Mouse (Mus musculus): ENCODE data around the gene Lrrc56. TPM values are rescaled to one million over a fixed set of nuclear protein-coding genes. Genes with fewer than 3 reads are reported as not detected.

Lrrc56 gene
- polyA plus RNA-seq, 1 experiment from 2014 or later: 2.8 TPM

DNA sequence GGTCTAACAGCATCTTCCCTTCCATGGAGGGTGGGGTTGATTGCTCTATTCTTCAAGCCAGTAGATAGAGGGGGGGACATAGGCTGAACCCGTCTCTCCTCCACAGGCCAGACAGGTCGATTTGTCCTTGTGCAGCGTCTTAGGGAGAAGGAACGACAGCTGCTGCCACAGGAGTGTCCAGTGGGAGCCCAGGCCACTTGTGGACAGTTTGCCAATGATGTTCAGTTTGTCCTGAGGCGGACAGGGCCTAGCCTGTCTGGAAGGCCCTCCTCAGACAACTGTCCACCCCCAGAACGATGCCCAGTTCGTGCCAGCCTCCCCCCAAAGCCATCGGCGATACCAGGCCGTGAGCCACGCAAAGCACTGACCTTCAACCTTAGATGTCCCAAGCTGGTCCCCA lies 22.9 kb downstream of the Lrrc56 start:
- Histone ChIP-seq H3K4me1 (replicated peaks; ENCODE audit: control insufficient read depth, insufficient read depth) (peaks cover 6% of the 10 kb centered on the region), H3K27ac (replicated peaks) (peak overlapping the region; percentile 26), H3K27me3 (ENCODE audit: control insufficient read depth, insufficient read depth, low read length) (no peaks in the 10 kb centered on the region), H3K36me3 (ENCODE audit: control insufficient read depth, insufficient read depth, low read length) (no peaks in the 10 kb centered on the region), H3K4me3 (ENCODE audit: low read depth, low read length) (peak overlapping the region; percentile 60), H3K9ac (ENCODE audit: low read length) (peak overlapping the region; percentile 45; the same call in 1 of the 2 replicates), H3K4me2 (replicated peaks; ENCODE audit: low read depth) (peak overlapping the region; percentile 95), H3K9me3 (ENCODE audit: control insufficient read depth, low read length) (no peaks in the 10 kb centered on the region)
- ATAC-seq (ENCODE audit: low FRiP score, low TSS enrichment) (no peak), DNase-seq (ENCODE audit: low spot score) (no peak)
- 68% methylated on average over 11 of the region's 11 CpGs for WGBS
- TF ChIP-seq CTCF (IDR thresholded peaks at IDR 0.05; ENCODE audit: low read depth) (no peak), EP300 (optimal IDR thresholded peaks at IDR 0.05) (no peak)

DNA sequence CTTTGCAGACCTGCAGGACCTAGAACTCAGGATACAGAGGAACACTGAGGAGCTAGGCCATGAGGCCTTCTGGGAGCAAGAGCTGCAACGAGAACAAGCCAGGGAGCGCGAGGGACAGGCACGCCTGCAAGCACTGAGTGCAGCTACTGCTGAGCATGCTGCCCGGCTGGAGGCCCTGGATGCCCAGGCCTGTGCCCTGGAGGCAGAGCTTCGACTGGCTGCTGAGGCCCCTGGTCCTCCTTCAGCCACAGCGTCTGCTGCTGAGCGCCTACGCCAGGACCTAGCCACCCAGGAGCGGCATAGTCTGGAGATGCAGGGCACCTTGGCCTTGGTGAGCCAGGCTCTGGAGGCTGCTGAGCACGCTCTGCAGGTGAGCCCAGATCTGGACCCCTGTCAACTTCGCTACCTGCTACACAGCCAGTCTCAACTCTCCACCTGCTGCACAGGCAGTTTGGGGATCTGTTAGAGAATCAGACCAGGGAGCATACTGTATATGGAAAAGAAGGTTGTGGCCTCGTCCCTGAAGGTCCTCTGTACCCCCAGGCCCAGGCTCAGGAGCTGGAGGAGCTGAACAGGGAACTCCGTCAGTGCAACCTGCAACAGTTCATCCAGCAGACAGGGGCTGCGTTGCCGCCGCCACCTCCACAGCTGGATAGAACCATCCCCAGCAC lies 23.5 kb downstream of the Lrrc56 start:
- Histone ChIP-seq H3K4me1 (replicated peaks; ENCODE audit: control insufficient read depth, insufficient read depth) (peaks cover 12% of the 10 kb centered on the region), H3K4me2 (replicated peaks; ENCODE audit: low read depth) (peak overlapping the region; percentile 95), H3K9me3 (ENCODE audit: control insufficient read depth, low read length) (no peaks in the 10 kb centered on the region), H3K27me3 (ENCODE audit: control insufficient read depth, insufficient read depth, low read length) (no peaks in the 10 kb centered on the region), H3K36me3 (ENCODE audit: control insufficient read depth, insufficient read depth, low read length) (no peaks in the 10 kb centered on the region), H3K27ac (replicated peaks) (peak overlapping the region; percentile 26), H3K4me3 (ENCODE audit: low read depth, low read length) (peak overlapping the region; percentile 60), H3K9ac (ENCODE audit: low read length) (peak overlapping the region; percentile 43)
- WGBS: 74% methylated on average over 17 of the region's 17 CpGs
- ATAC-seq (ENCODE audit: low FRiP score, low TSS enrichment) (no peak), DNase-seq (ENCODE audit: low spot score) (no peak)
- TF ChIP-seq CTCF (IDR thresholded peaks at IDR 0.05; ENCODE audit: low read depth) (no peak), EP300 (optimal IDR thresholded peaks at IDR 0.05) (no peak)

GRCm38 (mm10) chr7:141218141-141218540 lies 24.2 kb downstream of the Lrrc56 start:
- Histone ChIP-seq H3K27ac (replicated peaks) (peak overlapping the region; percentile 26), H3K9ac (ENCODE audit: low read length) (peak overlapping the region; percentile 45; the same call in 1 of the 2 replicates)

DNA sequence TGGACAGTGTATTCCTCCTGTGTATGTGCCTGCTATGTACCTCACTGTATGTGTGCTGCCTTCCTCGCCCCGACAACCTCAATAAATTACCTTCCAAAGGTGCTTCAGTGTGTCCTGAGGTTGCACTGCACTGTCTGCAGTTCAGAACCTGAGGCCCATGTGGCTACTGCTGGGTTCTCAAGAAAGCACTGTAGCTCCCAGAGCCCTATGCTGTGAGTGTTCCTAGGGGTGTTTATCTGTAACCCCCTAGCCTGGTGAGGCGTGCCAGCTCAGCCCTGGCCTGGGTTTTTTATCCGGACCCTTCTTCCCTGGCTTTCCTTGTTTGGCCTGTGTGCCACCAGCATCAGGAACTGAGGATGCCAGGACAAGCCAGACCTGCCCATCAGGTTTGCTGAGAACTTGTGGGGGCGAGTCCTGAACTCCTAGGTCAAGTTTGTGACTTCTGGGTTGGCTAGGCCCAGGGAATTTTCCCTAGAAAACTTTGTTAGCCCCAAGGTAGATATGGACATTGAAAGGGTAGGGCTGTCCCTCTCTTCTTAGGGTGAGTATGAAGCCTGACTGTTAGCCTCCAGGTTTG lies 24.7 kb downstream of the Lrrc56 start:
- peaks cover 15% of the 10 kb centered on the region for H3K4me1 ChIP-seq (replicated peaks; ENCODE audit: control insufficient read depth, insufficient read depth)
- peak overlapping the region; percentile 45; the same call in 1 of the 2 replicates for H3K9ac ChIP-seq (ENCODE audit: low read length)

More at GRCm38 (mm10) chr7:141218141-141218540, 24.2 kb downstream of the Lrrc56 start:
- DNase-seq (ENCODE audit: low spot score): no peak
- 33% methylated on average over 3 of the region's 3 CpGs for WGBS
- peak overlapping the region; percentile 60; the same call in 1 of the 2 replicates for H3K4me3 ChIP-seq (ENCODE audit: low read depth, low read length)
- H3K4me2 ChIP-seq (replicated peaks; ENCODE audit: low read depth): peak overlapping the region; percentile 95
- no peak for TF ChIP-seq EP300 (optimal IDR thresholded peaks at IDR 0.05)
- no peaks in the 10 kb centered on the region for H3K9me3 ChIP-seq (ENCODE audit: control insufficient read depth, low read length)
- no peaks in the 10 kb centered on the region for H3K27me3 ChIP-seq (ENCODE audit: control insufficient read depth, insufficient read depth, low read length)
- no peaks in the 10 kb centered on the region for H3K36me3 ChIP-seq (ENCODE audit: control insufficient read depth, insufficient read depth, low read length)
- H3K4me1 ChIP-seq (replicated peaks; ENCODE audit: control insufficient read depth, insufficient read depth): peaks cover 15% of the 10 kb centered on the region
- ATAC-seq (ENCODE audit: low FRiP score, low TSS enrichment): no peak

DNA sequence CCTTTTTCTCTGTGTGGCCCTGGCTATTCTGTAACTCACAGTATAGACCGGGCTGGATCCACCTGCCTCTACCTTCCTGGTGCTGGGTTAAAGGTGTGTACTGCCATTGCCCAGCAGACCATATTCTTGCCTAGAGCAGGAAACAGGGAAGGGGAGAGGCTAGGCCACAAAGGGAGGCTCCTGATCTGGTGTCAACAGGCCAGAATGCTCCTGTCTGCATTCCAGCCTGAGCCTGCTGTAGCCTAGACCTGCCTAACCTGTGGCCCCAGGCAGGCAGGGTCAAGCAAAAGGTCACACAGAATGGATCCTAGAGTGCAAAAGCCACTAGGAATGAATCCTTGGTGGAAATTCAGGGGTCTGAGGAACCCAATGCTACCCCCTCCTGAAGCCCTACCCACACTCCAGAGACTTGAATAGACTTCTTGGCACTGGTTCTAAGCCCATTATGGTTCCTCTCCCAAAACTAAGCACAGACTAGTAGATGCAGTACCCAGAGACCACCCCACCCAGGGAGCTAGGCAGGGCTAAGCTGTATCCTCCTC lies 25.7 kb downstream of the Lrrc56 start:
- DNase-seq (ENCODE audit: low spot score): no peak

More for the DNA sequence above, 24.7 kb downstream of the Lrrc56 start:
- DNase-seq (ENCODE audit: low spot score) (peak; percentile 53), ATAC-seq (ENCODE audit: low FRiP score, low TSS enrichment) (no peak)
- H3K27me3 ChIP-seq (ENCODE audit: control insufficient read depth, insufficient read depth, low read length): no peaks in the 10 kb centered on the region
- H3K27ac ChIP-seq (replicated peaks): peak overlapping the region; percentile 26
- H3K9me3 ChIP-seq (ENCODE audit: control insufficient read depth, low read length): no peaks in the 10 kb centered on the region
- H3K36me3 ChIP-seq (ENCODE audit: control insufficient read depth, insufficient read depth, low read length): no peaks in the 10 kb centered on the region
- TF ChIP-seq EP300 (optimal IDR thresholded peaks at IDR 0.05) (no peak), CTCF (IDR thresholded peaks at IDR 0.05; ENCODE audit: low read depth) (no peak)
- H3K4me3 ChIP-seq (ENCODE audit: low read depth, low read length): peak overlapping the region; percentile 60; the same call in 1 of the 2 replicates
- 56% methylated on average over 5 of the region's 5 CpGs for WGBS
- H3K4me2 ChIP-seq (replicated peaks; ENCODE audit: low read depth): peak overlapping the region; percentile 95

More for the DNA sequence above, 25.7 kb downstream of the Lrrc56 start:
- Histone ChIP-seq H3K9ac (ENCODE audit: low read length) (no peak overlapping the region), H3K27ac (replicated peaks) (peak overlapping the region; percentile 26), H3K4me3 (ENCODE audit: low read depth, low read length) (no peak overlapping the region), H3K4me2 (replicated peaks; ENCODE audit: low read depth) (no peak overlapping the region; the same call in 1 of the 2 replicates), H3K36me3 (ENCODE audit: control insufficient read depth, insufficient read depth, low read length) (no peaks in the 10 kb centered on the region), H3K4me1 (replicated peaks; ENCODE audit: control insufficient read depth, insufficient read depth) (peaks cover 15% of the 10 kb centered on the region), H3K27me3 (ENCODE audit: control insufficient read depth, insufficient read depth, low read length) (no peaks in the 10 kb centered on the region), H3K9me3 (ENCODE audit: control insufficient read depth, low read length) (no peaks in the 10 kb centered on the region)
- ATAC-seq (ENCODE audit: low FRiP score, low TSS enrichment): no peak
- 71% methylated on average over 1 of the region's 1 CpGs for WGBS
- TF ChIP-seq EP300 (optimal IDR thresholded peaks at IDR 0.05) (no peak), CTCF (IDR thresholded peaks at IDR 0.05; ENCODE audit: low read depth) (no peak)
